Mouse (Mus musculus): ENCODE measurements around the gene Cd209d. TPM values are rescaled to one million over a fixed set of nuclear protein-coding genes. Genes with fewer than 3 reads are reported as not detected.

Gene Cd209d
- not detected in 2 replicates for polyA plus RNA-seq (2012)

DNA sequence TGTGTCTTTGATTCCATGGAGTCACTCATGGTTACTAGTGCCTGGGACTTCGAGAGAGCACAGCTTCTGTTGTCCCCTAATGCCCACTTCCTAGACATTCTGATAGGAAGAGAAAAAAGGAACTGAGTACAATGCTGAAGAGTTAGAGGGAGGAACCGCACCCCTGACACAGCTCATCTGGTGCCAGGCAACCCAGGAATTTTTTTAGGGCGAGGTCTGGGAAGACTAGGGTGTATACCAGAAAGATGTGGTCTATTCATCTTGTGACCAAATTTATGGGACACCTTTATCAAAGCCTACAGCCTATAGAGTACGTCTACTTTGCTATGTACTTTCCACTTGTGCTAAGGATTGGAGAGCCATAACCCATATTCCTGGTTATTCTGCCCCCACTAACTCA lies at the start of gene Cd209d:
TSS of gene Cd209d (minus strand) at position 101 of the 400 bp plus-strand sequence.

DNA sequence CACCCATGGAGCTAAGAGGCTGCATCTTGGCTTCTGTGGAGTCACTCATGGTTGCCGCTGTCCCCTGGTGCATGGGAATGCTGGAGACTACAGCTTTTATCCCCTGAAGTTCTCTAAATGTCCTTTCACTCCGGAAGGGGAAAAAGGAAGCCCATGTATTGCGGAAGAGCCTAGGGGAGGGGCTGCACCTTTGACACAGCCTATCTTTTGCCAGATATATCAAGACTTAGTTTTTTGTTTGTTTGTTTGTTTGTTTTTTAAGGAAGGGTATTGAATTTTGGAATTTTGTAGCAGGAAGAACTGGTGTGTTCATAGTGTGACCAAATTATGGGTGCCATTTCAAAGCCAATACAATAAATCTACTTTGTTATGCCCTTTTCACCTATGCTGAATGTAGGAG lies 48.4 kb upstream of the Cd209d start, which contains the start of gene Cd209b:
TSS of gene Cd209b (minus strand) at position 101 of the 400 bp plus-strand sequence.

GRCm38 (mm10) chr8:3854209-3854608 lies 24.1 kb downstream of the Cd209d start, which contains the start of gene Cd209e:
Gene Cd209e (minus strand): TSS chr8:3854309.

Other genes with a start within 250 kb of the Cd209d start
- gene Stxbp2, start 247.6 kb downstream of the Cd209d start, polyA plus RNA-seq (2012) = 427 and 433 TPM in 2 replicates
- 0.27 TPM in 1 of 2 replicates, not detected in the other for gene Retn, start 222.8 kb downstream of the Cd209d start, polyA plus RNA-seq (2012)
- 0.38 and 1.2 TPM in 2 replicates for gene Mcemp1, start 212.8 kb downstream of the Cd209d start, polyA plus RNA-seq (2012)
- gene Fcor, start 206.2 kb downstream of the Cd209d start, polyA plus RNA-seq (2012) = 4.1 and 4.9 TPM in 2 replicates
- gene Trappc5, start 202.3 kb downstream of the Cd209d start, polyA plus RNA-seq (2012) = 34.8 and 35.6 TPM in 2 replicates
- gene Fcer2a, start 184.4 kb downstream of the Cd209d start, polyA plus RNA-seq (2012) = 0.05 and 0.39 TPM in 2 replicates
- gene Clec4g, start 157.9 kb downstream of the Cd209d start, polyA plus RNA-seq (2012) = not detected in 2 replicates
- 0.40 TPM in 1 of 2 replicates, not detected in the other for gene Cd209a, start 129.6 kb downstream of the Cd209d start, polyA plus RNA-seq (2012)
- not detected in 2 replicates for gene Cd209e, start 24.2 kb downstream of the Cd209d start, polyA plus RNA-seq (2012)
- gene Cd209b, start 48.3 kb upstream of the Cd209d start, polyA plus RNA-seq (2012) = not detected in 2 replicates
- gene Cd209c, start 76.2 kb upstream of the Cd209d start, polyA plus RNA-seq (2012) = not detected in 2 replicates
- gene Cd209f, start 227.3 kb upstream of the Cd209d start, polyA plus RNA-seq (2012) = 0.09 and 0.16 TPM in 2 replicates

All from megakaryocyte-erythroid progenitor cell, adult 5 weeks (primary cell).